Comparison of ENCODE assay signal across 24 mouse cellular contexts in genomic region chr10:94740221-94740620, GRCm38 (mm10). TPM values are rescaled to one million over a fixed set of nuclear protein-coding genes. Genes with fewer than 3 reads are reported as not detected.
DNase-seq lines count a peak whose midpoint lies in the region; ATAC-seq and TF ChIP-seq lines count a peak whose summit lies in the region.
"Had no signal": no experiment of that assay in that cellular context is flagged by ENCODE, and none has a peak within 500 bp of the region (broad histone marks: within the 10 kb centered on the region; RNA-seq: fewer than 3 reads in every experiment).

No protein-coding gene starts in this region.

- no peaks in the 10 kb centered on the region for H3K9me3 ChIP-seq in MEL (replicated peaks; ENCODE audit: insufficient read depth, low read length)
- H3K9me3 ChIP-seq: G1E had no signal

- peaks cover 2% of the 10 kb centered on the region; the same call in 1 of the 2 replicates for H3K79me2 ChIP-seq in MEL (ENCODE audit: control insufficient read depth, insufficient read depth, low read length, poor library complexity)

- no peak overlapping the region for H3K4me3 ChIP-seq in MEL (ENCODE audit: control insufficient read depth in 1 of 2, insufficient read depth in 1 of 2, low read depth in 2 of 2, low read length in 2 of 2)
- H3K4me3 ChIP-seq in cerebellum, adult 2 months (replicated peaks; ENCODE audit: insufficient read depth, low read depth, low read length): no peak overlapping the region
- H3K4me3 ChIP-seq in left cerebral cortex, adult 2 months: no peak overlapping the region

- ATAC-seq in common myeloid progenitor, adult 5-6 weeks (replicated peaks; ENCODE audit: low read depth, poor library complexity, severe bottlenecking): 0 out of 2 replicates have a peak, but pooled peaks have one; percentile 18
- peak; percentile 34; the same call in 1 of the 2 replicates for ATAC-seq in megakaryocyte-erythroid progenitor cell, adult 5-6 weeks (replicated peaks; ENCODE audit: low FRiP score, low TSS enrichment, poor library complexity, severe bottlenecking)
- ATAC-seq: activated CD4-positive, CD25-positive, alpha-beta regulatory T cell, adult 4 months; CD4-positive, CD25-positive, alpha-beta regulatory T cell, adult 4 months; Patski had no signal

- WGBS in cerebellum, adult 2 months: 83% methylated on average over 2 of the region's 2 CpGs

- H3K27me3 ChIP-seq in MEL (ENCODE audit: control insufficient read depth in 1 of 2, insufficient read depth in 2 of 2, low read length in 2 of 2): no peaks in the 10 kb centered on the region
- no peaks in the 10 kb centered on the region for H3K27me3 ChIP-seq in cerebellum, adult 2 months (ENCODE audit: control insufficient read depth, insufficient read depth, low read length)
- H3K27me3 ChIP-seq: CH12.LX, Patski had no signal

- DNase-seq in 416B (ENCODE audit: low read depth): peak; percentile 69
- DNase-seq in MEL (ENCODE audit: low read depth, low spot score): peak; percentile 50
- no peak for DNase-seq in cerebellum, adult 2 months
- DNase-seq in layer of hippocampus, adult 9-11 months: no peak
- DNase-seq in left cerebral cortex, adult 2 months (ENCODE audit: extremely low spot score in 1 of 2, low spot score in 2 of 2): no peak
- DNase-seq in spleen, postnatal 10 days (ENCODE audit: low spot score in 2 of 2): no peak
- DNase-seq: adrenal gland, adult 2 months; adrenal gland, adult 8-10 months; adrenal gland, postnatal 10 days; adrenal gland, postnatal 14 days; adrenal gland, postnatal 25 days; adrenal gland, postnatal 36 days; B cell, adult 2 months; cerebellum, adult 11 months; cerebellum, adult 11-12 months; cerebellum, adult 18-20 months; cerebellum, adult 8-10 months had no signal

- peaks cover 6 to 7% of the 10 kb centered on the region in 2 experiments for H3K4me1 ChIP-seq in MEL (ENCODE audit: control insufficient read depth in 1 of 2, insufficient read depth in 2 of 2, low read length in 2 of 2)
- no peaks in the 10 kb centered on the region for H3K4me1 ChIP-seq in cerebellum, adult 2 months (ENCODE audit: control insufficient read depth, insufficient read depth, low read length)

- peak overlapping the region; percentile 10; the same call in 1 of the 2 replicates for H3K27ac ChIP-seq in MEL (ENCODE audit: control insufficient read depth, low read depth, low read length)
- no peak overlapping the region for H3K27ac ChIP-seq in cerebellum, adult 2 months (ENCODE audit: insufficient read depth, low read length)
- no peak overlapping the region for H3K27ac ChIP-seq in left cerebral cortex, adult 2 months

- TF ChIP-seq POLR2A in MEL (IDR thresholded peaks at IDR 0.05; ENCODE audit: control insufficient read depth in 1 of 2, insufficient read depth in 1 of 2, low read depth in 1 of 2, low read length in 2 of 2, poor library complexity in 1 of 2): no peak
- no peak for TF ChIP-seq POLR2A in cerebellum, adult 2 months (IDR thresholded peaks at IDR 0.05; ENCODE audit: borderline replicate concordance, insufficient read depth, low read length)

- TF ChIP-seq CTCF in MEL (IDR thresholded peaks at IDR 0.05 in 2 of 3, conservative IDR thresholded peaks at IDR 0.05 in 1 of 3; ENCODE audit: control insufficient read depth in 1 of 3, insufficient read depth in 1 of 3, low read depth in 2 of 3, low read length in 3 of 3, poor library complexity in 1 of 3, severe bottlenecking in 1 of 3): no peak
- TF ChIP-seq CTCF in cerebellum, adult 2 months (IDR thresholded peaks at IDR 0.05; ENCODE audit: borderline replicate concordance, insufficient read depth, low read depth, low read length): no peak
- TF ChIP-seq CTCF in left cerebral cortex, adult 2 months (IDR thresholded peaks at IDR 0.05): no peak

- TF ChIP-seq EP300 in MEL (IDR thresholded peaks at IDR 0.05; ENCODE audit: low read depth in 1 of 2, low read length in 2 of 2): peak in 1 of 2 experiments; percentile 28; a peak in 1 of 4 replicates

- TF ChIP-seq RAD21 in MEL (IDR thresholded peaks at IDR 0.05; ENCODE audit: low read depth, low read length): no peak

- peaks cover 1 to 16% of the 10 kb centered on the region in 2 experiments; a peak in 3 of 4 replicates for H3K36me3 ChIP-seq in MEL (ENCODE audit: control insufficient read depth in 1 of 2, insufficient read depth in 2 of 2, low read length in 2 of 2)

- H3K9ac ChIP-seq in MEL (ENCODE audit: control insufficient read depth, low read depth, low read length, poor library complexity, severe bottlenecking): no peak overlapping the region

- intact Hi-C loops in left cerebral cortex, adult 2 months (cut with DNase I): no loop called here

TF ChIP-seq in MEL, 35 proteins besides CTCF, POLR2A, EP300 and RAD21:
- TF ChIP-seq E2F4 (IDR thresholded peaks at IDR 0.05; ENCODE audit: borderline replicate concordance, low read depth, low read length): no peak
- no peak for TF ChIP-seq ZC3H11A (IDR thresholded peaks at IDR 0.05; ENCODE audit: low read depth, low read length)
- no peak for TF ChIP-seq CHD1 (IDR thresholded peaks at IDR 0.05; ENCODE audit: low read depth, low read length)
- TF ChIP-seq MYC (IDR thresholded peaks at IDR 0.05; ENCODE audit: low read depth, low read length): no peak
- TF ChIP-seq ZNF384 (IDR thresholded peaks at IDR 0.05; ENCODE audit: low read depth, low read length): no peak
- no peak for TF ChIP-seq SIN3A (IDR thresholded peaks at IDR 0.05; ENCODE audit: low read length)
- no peak for TF ChIP-seq ZMIZ1 (IDR thresholded peaks at IDR 0.05; ENCODE audit: low read depth, low read length)
- TF ChIP-seq GATA1 (IDR thresholded peaks at IDR 0.05; ENCODE audit: low read depth, low read length): no peak; the same call in 1 of the 2 replicates
- TF ChIP-seq MAZ (IDR thresholded peaks at IDR 0.05; ENCODE audit: low read depth, low read length): no peak
- no peak for TF ChIP-seq TBP (IDR thresholded peaks at IDR 0.05; ENCODE audit: low read depth, low read length)
- TF ChIP-seq MAX (IDR thresholded peaks at IDR 0.05; ENCODE audit: low read length): no peak
- TF ChIP-seq RCOR1 (IDR thresholded peaks at IDR 0.05; ENCODE audit: low read depth, low read length): no peak
- TF ChIP-seq MAFK (IDR thresholded peaks at IDR 0.05; ENCODE audit: borderline replicate concordance, low read depth, low read length): no peak
- no peak for TF ChIP-seq MYB (IDR thresholded peaks at IDR 0.05; ENCODE audit: low read depth, low read length)
- TF ChIP-seq TAL1 (IDR thresholded peaks at IDR 0.05; ENCODE audit: low read length): no peak
- TF ChIP-seq USF1 (IDR thresholded peaks at IDR 0.05; ENCODE audit: low read depth, low read length): no peak
- no peak for TF ChIP-seq CHD2 (IDR thresholded peaks at IDR 0.05; ENCODE audit: low read length)
- TF ChIP-seq USF2 (IDR thresholded peaks at IDR 0.05; ENCODE audit: borderline replicate concordance in 1 of 2, insufficient read depth in 1 of 2, low read depth in 1 of 2, low read length in 2 of 2): no peak

RNA-seq across cellular contexts. Expression of gene Cep83, which starts 51.8 kb away (rescaled TPM):
- total RNA-seq in MEL (2012; rRNA removed): 22.4 and 23.9 TPM in 2 replicates
- polyA plus RNA-seq in MEL (2012; ENCODE audit: insufficient read depth in 1 of 2, insufficient read length in 2 of 2, low read depth in 1 of 2, low replicate concordance in 2 of 2, missing spikeins in 1 of 2): 100 to 1,000 TPM in 1 of 2 experiments, 10 to 100 TPM in 1; 25.9 to 231 TPM
- total RNA-seq in common myeloid progenitor, adult 5-6 weeks (2017): 106 and 124 TPM in 2 replicates
- 48.2 and 59.4 TPM in 2 replicates for total RNA-seq in megakaryocyte-erythroid progenitor cell, adult 5-6 weeks (2014; fragmentation: Nextera tagmentation)
- total RNA-seq in megakaryocyte-erythroid progenitor cell, adult 5-6 weeks (2017): 65.4 and 84.3 TPM in 2 replicates
- polyA plus RNA-seq in cerebellum, adult 2 months (2012; rRNA removed): 26.0 and 26.7 TPM in 2 replicates
- 10 to 100 TPM; 42.0 to 44.3 TPM for total RNA-seq in left cerebral cortex, adult 2 months (2021)

Comparison
In these comparisons a context has a peak if more than half of its experiments do, and no peak if none do; other contexts are left out.
1. DNase-seq: peak in 416B (single experiment) and MEL (single experiment); none in cerebellum, adult 2 months (0 of 2), layer of hippocampus, adult 9-11 months (single experiment), left cerebral cortex, adult 2 months (0 of 2) and spleen, postnatal 10 days (0 of 2).